Mouse (Mus musculus): Measurements from ENCODE around the gene Vps26c.
"Not testable (repeated sequence)": the region's sequence is repeated elsewhere in the genome, so short reads cannot be mapped to it uniquely, and the experiment has no call there.

DNA sequence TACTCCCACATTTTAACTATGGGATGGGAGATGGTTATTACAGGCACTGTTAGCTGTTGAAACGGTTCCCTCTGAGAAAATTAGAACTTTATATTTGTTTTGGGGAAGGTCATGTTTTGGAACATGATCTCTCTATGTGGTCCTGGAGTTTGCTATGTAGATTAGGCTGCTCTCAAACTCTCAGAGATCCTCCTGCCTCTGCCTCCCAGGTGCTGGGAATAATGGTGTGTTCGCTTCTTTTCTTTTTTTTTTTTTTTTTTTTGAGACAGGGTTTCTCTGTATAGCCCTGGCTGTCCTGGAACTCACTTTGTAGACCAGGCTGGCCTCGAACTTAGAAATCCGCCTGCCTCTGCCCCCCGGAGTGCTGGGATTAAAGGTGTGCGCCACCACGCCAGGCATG, 60.3 kb downstream of the Vps26c start:
- not testable (repeated sequence) for TF ChIP-seq POLR2A (IDR thresholded peaks at IDR 0.05; ENCODE audit: borderline replicate concordance, extremely low read depth, low read depth, low read length); CTCF (IDR thresholded peaks at IDR 0.05; ENCODE audit: insufficient read depth, low read length)
